Mouse (Mus musculus) embryonic facial prominence, embryonic 13.5 days (tissue): ENCODE data around the gene Ostn. TPM values are rescaled to one million over a fixed set of nuclear protein-coding genes. Genes with fewer than 3 reads are reported as not detected.
"Not testable (repeated sequence)": the region's sequence is repeated elsewhere in the genome, so short reads cannot be mapped to it uniquely, and the experiment has no call there.

Source experiments
- ATAC-seq: fragments of 200-750 bp; cut with Nextera tagmentation; 2 replicates; pipeline ENCODE4 v1.8.0; 2017; ENCODE audit warnings: low read depth; ENCODE audit not compliant: insufficient number of reproducible peaks, insufficient read depth, low FRiP score, low TSS enrichment
- H3K27ac ChIP-seq: fragments of 300-500 bp; sonication (generic); 2 replicates; pipeline ENCODE4 v1.5.1; 2015; ENCODE audit warnings: moderate library complexity, mild to moderate bottlenecking, inconsistent platforms
- H3K27me3 ChIP-seq: fragments of 300-500 bp; sonication (generic); 2 replicates; pipeline ENCODE4 v1.6.1; 2015; ENCODE audit warnings: mild to moderate bottlenecking, inconsistent platforms
- H3K36me3 ChIP-seq: fragments of 300-500 bp; sonication (generic); 2 replicates; pipeline ENCODE4 v1.6.1; 2015; ENCODE audit warnings: mild to moderate bottlenecking, inconsistent platforms
- H3K4me1 ChIP-seq: fragments of 300-500 bp; sonication (generic); 2 replicates; pipeline ENCODE4 v1.6.1; 2015; ENCODE audit warnings: inconsistent platforms
- H3K4me2 ChIP-seq: fragments of 300-500 bp; sonication (generic); 2 replicates; pipeline ENCODE4 v1.6.1; 2015; ENCODE audit warnings: moderate library complexity, mild to moderate bottlenecking, inconsistent platforms
- H3K4me3 ChIP-seq: fragments of 300-500 bp; sonication (generic); 2 replicates; pipeline ENCODE4 v1.5.1; 2015; ENCODE audit warnings: mild to moderate bottlenecking, inconsistent platforms
- H3K9ac ChIP-seq: fragments of 300-500 bp; sonication (generic); 2 replicates; pipeline ENCODE4 v1.6.1; 2015; ENCODE audit warnings: mild to moderate bottlenecking, inconsistent platforms
- H3K9me3 ChIP-seq: fragments of 300-500 bp; sonication (generic); 2 replicates; pipeline ENCODE4 v1.6.1; 2016; ENCODE audit warnings: inconsistent platforms
- WGBS: fragments of 180-500 bp; shearing (Covaris S2); methylation state at CpG from one replicate; pipeline ENCODE4 v1.1.7; 2015; ENCODE audit warnings: mixed read lengths; 5-methylcytosine and 5-hydroxymethylcytosine counted together
- polyA plus RNA-seq: library from polyadenylated mRNA; unstranded; fragments of >200 nt; fragmentation: Nextera tagmentation; extraction: Ambion mirVana; gene quantifications from 2 replicates; pipeline ENCODE4 v1.2.1, GENCODE M21; 2015

The Ostn gene
- polyA plus RNA-seq = 1.7 and 2.0 TPM in 2 replicates

DNA sequence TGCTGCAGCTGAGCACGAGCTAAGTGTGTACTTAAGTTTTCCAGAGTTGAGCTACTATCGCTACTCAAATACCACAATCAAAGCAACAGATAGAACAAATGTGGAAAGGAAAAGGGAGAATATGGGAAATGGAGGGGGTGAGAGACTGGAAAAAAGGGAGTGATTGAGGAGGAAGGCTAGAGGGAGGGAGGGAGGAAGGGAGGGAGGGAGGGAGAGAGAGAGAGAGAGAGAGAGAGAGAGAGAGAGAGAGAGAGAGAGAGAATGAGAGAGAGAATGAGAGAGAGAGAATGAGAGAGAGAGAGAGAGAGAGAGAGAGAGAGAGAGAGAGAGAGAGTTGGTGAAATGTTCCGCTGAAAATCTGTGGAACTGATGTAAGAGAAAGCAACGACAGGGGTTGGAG is at the start of gene Ostn:
Gene Ostn, plus strand, starts transcription at position 301 of the 400 bp plus-strand sequence.
- H3K9ac ChIP-seq, H3K27ac ChIP-seq, H3K9me3 ChIP-seq, H3K4me2 ChIP-seq, H3K36me3 ChIP-seq, ATAC-seq, H3K27me3 ChIP-seq, H3K4me3 ChIP-seq, H3K4me1 ChIP-seq: not testable (repeated sequence)
- WGBS = 67% methylated on average over 4 of the region's 4 CpGs

GRCm38 (mm10) chr16:27268748-27269147 is 38.5 kb upstream of the Ostn start:
- WGBS = 74% methylated on average over 4 of the region's 4 CpGs
- no peak for ATAC-seq
- no peaks in the 10 kb centered on the region for H3K27me3 ChIP-seq
- H3K9ac ChIP-seq = no peak overlapping the region
- no peak overlapping the region for H3K4me2 ChIP-seq
- H3K27ac ChIP-seq = no peak overlapping the region
- H3K9me3 ChIP-seq = no peaks in the 10 kb centered on the region
- no peaks in the 10 kb centered on the region for H3K36me3 ChIP-seq
- no peaks in the 10 kb centered on the region for H3K4me1 ChIP-seq
- H3K4me3 ChIP-seq = no peak overlapping the region

GRCm38 (mm10) chr16:27287410-27287809 is 19.9 kb upstream of the Ostn start:
- Histone ChIP-seq H3K36me3 (no peaks in the 10 kb centered on the region), H3K4me2 (no peak overlapping the region), H3K9me3 (no peaks in the 10 kb centered on the region), H3K4me3 (no peak overlapping the region), H3K27me3 (no peaks in the 10 kb centered on the region), H3K9ac (no peak overlapping the region), H3K27ac (no peak overlapping the region), H3K4me1 (no peaks in the 10 kb centered on the region)
- ATAC-seq = no peak
- 79% methylated on average over 3 of the region's 3 CpGs for WGBS

GRCm38 (mm10) chr16:27296508-27296907 is 10.8 kb upstream of the Ostn start:
- Histone ChIP-seq H3K9me3 (no peaks in the 10 kb centered on the region), H3K27me3 (no peaks in the 10 kb centered on the region), H3K4me3 (no peak overlapping the region), H3K27ac (no peak overlapping the region), H3K4me1 (no peaks in the 10 kb centered on the region), H3K36me3 (no peaks in the 10 kb centered on the region), H3K9ac (no peak overlapping the region), H3K4me2 (no peak overlapping the region)
- 85% methylated on average over 3 of the region's 3 CpGs for WGBS
- ATAC-seq = no peak

GRCm38 (mm10) chr16:27296929-27297328 is 10.4 kb upstream of the Ostn start:
- H3K4me3 ChIP-seq = no peak overlapping the region
- H3K4me2 ChIP-seq = no peak overlapping the region
- H3K36me3 ChIP-seq = no peaks in the 10 kb centered on the region
- no peaks in the 10 kb centered on the region for H3K4me1 ChIP-seq
- H3K9ac ChIP-seq = no peak overlapping the region
- no peaks in the 10 kb centered on the region for H3K9me3 ChIP-seq
- no peak for ATAC-seq
- 80% methylated on average over 2 of the region's 2 CpGs for WGBS
- H3K27me3 ChIP-seq = no peaks in the 10 kb centered on the region
- H3K27ac ChIP-seq = no peak overlapping the region

- Histone ChIP-seq H3K4me1 (no peaks in the 10 kb centered on the region), H3K4me2 (no peak overlapping the region), H3K4me3 (no peak overlapping the region), H3K36me3 (no peaks in the 10 kb centered on the region), H3K9me3 (no peaks in the 10 kb centered on the region), H3K9ac (no peak overlapping the region), H3K27ac (no peak overlapping the region), H3K27me3 (no peaks in the 10 kb centered on the region)
- no peak for ATAC-seq
- 81% methylated on average over 1 of the region's 1 CpGs for WGBS
Measured at GRCm38 (mm10) chr16:27319099-27319498, 11.8 kb downstream of the Ostn start.

DNA sequence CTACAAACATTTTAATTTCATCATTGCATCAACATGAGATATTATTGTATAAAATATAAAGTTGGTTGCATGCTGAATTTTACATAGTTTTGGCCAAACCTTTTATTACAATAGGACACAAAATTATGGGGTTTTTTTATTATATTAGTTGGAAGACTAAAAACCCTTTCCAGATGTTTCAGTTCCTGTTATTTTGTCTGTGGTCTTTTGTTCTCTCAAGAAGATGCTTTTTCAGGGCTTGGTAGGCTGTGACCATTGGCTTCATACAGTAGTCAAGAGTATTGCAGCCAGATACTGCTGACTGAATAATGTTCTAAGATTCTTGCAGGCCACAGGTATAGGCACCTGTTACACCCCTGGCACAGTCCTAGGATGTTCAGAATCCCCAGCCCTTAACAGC is 14.8 kb downstream of the Ostn start:
- no peak overlapping the region for H3K27ac ChIP-seq
- no peaks in the 10 kb centered on the region for H3K27me3 ChIP-seq
- no peaks in the 10 kb centered on the region for H3K9me3 ChIP-seq
- no peak overlapping the region for H3K9ac ChIP-seq
- no peaks in the 10 kb centered on the region for H3K4me1 ChIP-seq
- H3K4me3 ChIP-seq = no peak overlapping the region
- H3K4me2 ChIP-seq = no peak overlapping the region
- ATAC-seq = no peak
- no peaks in the 10 kb centered on the region for H3K36me3 ChIP-seq

- H3K9me3 ChIP-seq = no peaks in the 10 kb centered on the region
- no peak overlapping the region for H3K27ac ChIP-seq
- H3K4me2 ChIP-seq = no peak overlapping the region
- no peak for ATAC-seq
- H3K27me3 ChIP-seq = no peaks in the 10 kb centered on the region
- H3K4me3 ChIP-seq = no peak overlapping the region
- H3K9ac ChIP-seq = no peak overlapping the region
- no peaks in the 10 kb centered on the region for H3K36me3 ChIP-seq
- WGBS = 91% methylated on average over 2 of the region's 2 CpGs
- no peaks in the 10 kb centered on the region for H3K4me1 ChIP-seq
Measured at GRCm38 (mm10) chr16:27326463-27326862, 19.2 kb downstream of the Ostn start.

DNA sequence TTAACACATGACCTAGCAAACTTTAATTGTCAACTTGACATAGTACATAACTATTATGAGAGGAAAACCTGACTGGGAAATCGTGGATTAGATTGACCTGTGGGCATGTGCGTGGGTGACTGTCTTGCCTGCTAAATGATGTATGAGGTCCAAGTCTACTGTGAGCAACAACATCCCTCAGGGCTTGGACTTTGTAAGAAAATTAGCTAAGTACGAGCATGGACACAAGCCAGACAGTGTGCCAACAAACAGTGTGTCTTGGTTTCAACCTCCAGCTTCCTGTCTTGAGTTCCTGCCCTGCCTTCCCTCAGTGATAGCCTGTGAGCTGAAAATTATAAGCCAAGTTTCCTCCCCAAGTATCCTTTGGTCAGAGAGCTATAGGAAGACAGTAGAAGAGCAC is 40.2 kb downstream of the Ostn start:
- Histone ChIP-seq H3K4me2 (no peak overlapping the region), H3K36me3 (no peaks in the 10 kb centered on the region), H3K9me3 (no peaks in the 10 kb centered on the region), H3K27ac (no peak overlapping the region), H3K4me3 (no peak overlapping the region), H3K4me1 (no peaks in the 10 kb centered on the region), H3K9ac (no peak overlapping the region), H3K27me3 (no peaks in the 10 kb centered on the region)
- ATAC-seq = no peak
- WGBS = 66% methylated on average over 3 of the region's 3 CpGs

DNA sequence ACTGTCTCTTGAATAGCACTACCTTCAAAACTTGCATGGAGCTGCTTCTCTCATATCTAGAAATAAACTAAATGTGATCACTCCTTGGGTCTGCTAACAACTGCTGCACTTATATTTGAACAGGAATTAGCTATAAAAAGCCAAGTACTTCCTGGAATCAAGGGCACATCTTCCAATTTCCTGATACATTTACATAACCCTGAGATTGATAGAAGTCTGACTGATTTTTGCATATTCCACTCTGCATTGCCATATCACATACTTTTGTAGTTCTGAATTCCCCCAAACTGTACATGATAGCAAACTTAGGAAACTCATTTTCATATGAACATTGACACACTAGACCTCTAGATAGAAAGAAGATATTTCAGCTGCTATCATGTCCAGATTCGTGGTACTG is 41.1 kb downstream of the Ostn start:
- no peak for ATAC-seq
- 80% methylated on average over 1 of the region's 1 CpGs for WGBS
- H3K4me3 ChIP-seq = no peak overlapping the region
- H3K4me2 ChIP-seq = no peak overlapping the region
- no peak overlapping the region for H3K27ac ChIP-seq
- H3K9me3 ChIP-seq = no peaks in the 10 kb centered on the region
- H3K4me1 ChIP-seq = no peaks in the 10 kb centered on the region
- H3K27me3 ChIP-seq = no peaks in the 10 kb centered on the region
- H3K36me3 ChIP-seq = no peaks in the 10 kb centered on the region
- H3K9ac ChIP-seq = no peak overlapping the region

DNA sequence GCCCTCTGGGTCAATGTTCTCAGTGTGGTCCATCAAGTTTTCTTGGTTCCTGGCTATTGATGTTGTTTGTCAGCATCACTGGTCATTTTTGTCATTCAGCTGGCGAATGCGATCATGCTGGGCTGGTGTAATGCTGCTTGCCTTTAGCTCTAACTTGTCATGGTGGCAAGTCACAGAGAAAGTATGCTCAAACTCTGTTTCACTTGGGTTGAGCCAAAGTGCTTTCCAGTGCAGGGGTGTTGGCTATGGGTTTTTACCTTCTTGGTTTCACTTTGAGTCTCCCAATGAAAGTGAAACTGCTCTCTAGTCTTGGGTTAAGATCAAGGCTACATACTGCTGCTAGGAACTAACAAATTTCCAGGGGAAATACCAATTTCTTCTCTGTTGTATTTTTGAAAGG is 41.9 kb downstream of the Ostn start:
- Histone ChIP-seq H3K4me1 (no peaks in the 10 kb centered on the region), H3K9me3 (no peaks in the 10 kb centered on the region), H3K27me3 (no peaks in the 10 kb centered on the region), H3K4me2 (no peak overlapping the region), H3K36me3 (no peaks in the 10 kb centered on the region), H3K27ac (no peak overlapping the region), H3K4me3 (no peak overlapping the region), H3K9ac (no peak overlapping the region)
- ATAC-seq = no peak
- WGBS = 86% methylated on average over 2 of the region's 2 CpGs

DNA sequence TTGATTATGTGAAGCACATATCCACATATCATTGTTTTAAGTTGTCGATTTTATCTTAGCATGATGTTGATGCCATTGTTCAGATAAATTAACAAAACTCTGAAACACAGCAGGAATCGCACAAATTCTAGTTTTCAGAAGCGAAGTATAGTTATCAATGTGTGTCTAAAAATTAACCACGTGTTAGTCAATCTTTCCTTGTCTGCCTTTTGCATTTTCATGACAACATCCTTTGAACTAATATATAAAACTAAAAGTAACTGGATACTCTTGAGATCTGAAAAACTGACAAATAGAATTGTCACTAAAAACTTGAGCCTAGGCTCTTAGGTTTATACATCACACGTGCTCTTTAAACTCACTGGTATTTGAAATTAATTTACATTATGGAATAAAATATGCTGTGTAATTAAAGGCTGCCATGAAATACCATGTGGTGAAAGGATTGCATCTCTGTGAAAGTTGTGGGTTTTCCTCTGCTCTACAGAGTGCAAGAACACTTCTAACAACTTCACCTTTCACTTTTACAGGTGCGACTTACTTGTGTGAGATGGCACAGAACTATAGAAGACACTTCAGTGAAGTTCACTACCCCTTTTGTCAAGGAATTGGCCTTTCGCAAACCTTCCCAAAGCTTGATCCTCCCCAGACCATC is 42.7 kb downstream of the Ostn start:
- H3K4me2 ChIP-seq = no peak overlapping the region
- ATAC-seq = no peak
- H3K36me3 ChIP-seq = no peaks in the 10 kb centered on the region
- no peak overlapping the region for H3K27ac ChIP-seq
- no peak overlapping the region for H3K4me3 ChIP-seq
- H3K9me3 ChIP-seq = no peaks in the 10 kb centered on the region
- 87% methylated on average over 7 of the region's 7 CpGs for WGBS
- H3K4me1 ChIP-seq = no peaks in the 10 kb centered on the region
- H3K27me3 ChIP-seq = no peaks in the 10 kb centered on the region
- H3K9ac ChIP-seq = no peak overlapping the region

- no peaks in the 10 kb centered on the region for H3K27me3 ChIP-seq
- H3K4me2 ChIP-seq = no peak overlapping the region
- 86% methylated on average over 2 of the region's 2 CpGs for WGBS
Measured at GRCm38 (mm10) chr16:27354464-27354863, 47.2 kb downstream of the Ostn start.

More at GRCm38 (mm10) chr16:27354464-27354863, 47.2 kb downstream of the Ostn start:
- H3K27ac ChIP-seq = no peak overlapping the region
- no peak for ATAC-seq
- H3K9me3 ChIP-seq = no peaks in the 10 kb centered on the region
- H3K36me3 ChIP-seq = no peaks in the 10 kb centered on the region
- no peak overlapping the region for H3K4me3 ChIP-seq
- H3K4me1 ChIP-seq = no peaks in the 10 kb centered on the region
- H3K9ac ChIP-seq = no peak overlapping the region
